ENCODE assay signal across 8 mouse cellular contexts in the genomic region with DNA sequence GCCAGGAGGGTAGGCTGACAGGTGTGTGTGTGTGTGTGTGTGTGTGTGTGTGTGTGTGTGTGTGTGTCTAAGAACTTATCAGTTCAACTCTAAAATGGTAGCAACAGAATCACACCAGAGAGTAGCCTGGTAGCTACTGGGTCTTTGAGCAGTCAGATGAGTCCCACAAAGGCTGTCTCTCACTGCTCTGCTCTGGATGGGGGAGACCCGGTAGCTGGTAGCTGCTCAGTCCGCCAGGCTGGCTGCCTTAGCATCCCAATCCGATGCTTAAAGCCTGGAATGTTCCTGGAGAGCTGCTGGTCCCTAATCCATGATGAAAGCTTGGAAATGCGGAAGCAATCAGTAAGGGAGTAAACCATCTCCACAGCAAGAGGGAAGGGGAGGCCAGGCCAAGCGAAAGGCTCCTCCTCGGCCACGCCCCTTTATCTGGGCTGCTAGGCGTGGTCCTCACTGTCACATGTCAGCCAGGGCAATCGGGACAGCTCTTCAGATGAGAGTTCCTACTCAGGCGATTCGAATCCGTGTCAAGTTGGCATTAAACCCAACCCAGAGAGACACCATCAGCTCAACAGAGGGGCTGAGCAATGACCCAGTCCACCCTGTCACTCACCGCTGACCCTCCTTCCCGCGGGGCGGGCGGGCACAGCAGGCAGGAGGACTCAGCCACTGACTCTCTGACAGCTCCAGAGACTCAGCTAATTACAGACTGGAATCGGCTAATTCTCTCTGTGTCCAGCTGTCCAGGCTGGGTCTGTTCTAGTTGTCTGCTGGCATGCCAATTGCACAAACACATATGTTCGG. TPM values are rescaled to one million over a fixed set of nuclear protein-coding genes. Genes with fewer than 3 reads are reported as not detected.
DNase-seq lines count a peak whose midpoint lies in the region; ATAC-seq lines count a peak whose summit lies in the region.

No protein-coding gene starts in this region.

- peak; percentile 27; the same call in 1 of the 2 replicates for ATAC-seq in embryonic facial prominence, embryonic 13.5 days (ENCODE audit: insufficient number of reproducible peaks, insufficient read depth, low FRiP score, low TSS enrichment, low read depth)
- ATAC-seq in heart, embryonic 11.5 days (replicated peaks; ENCODE audit: insufficient number of reproducible peaks, low FRiP score, low TSS enrichment), result peak; percentile 72
- ATAC-seq in kidney, embryonic 15.5 days (replicated peaks; ENCODE audit: low FRiP score), result peak; percentile 77

- intact Hi-C loops in left cerebral cortex, postnatal 4 days (cut with DNase I), result no loop called here
- intact Hi-C loops in left cerebral cortex, postnatal 25 days (cut with DNase I), result no loop called here

- peak overlapping the region; percentile 53 for H3K4me2 ChIP-seq in embryonic facial prominence, embryonic 13.5 days
- H3K4me2 ChIP-seq in heart, embryonic 11.5 days, result peak overlapping the region; percentile 63
- H3K4me2 ChIP-seq in kidney, embryonic 15.5 days, result peak overlapping the region; percentile 57

- no peak overlapping the region for H3K9ac ChIP-seq in embryonic facial prominence, embryonic 13.5 days
- peak overlapping the region; percentile 43; the same call in 1 of the 2 replicates for H3K9ac ChIP-seq in heart, embryonic 11.5 days (ENCODE audit: low read depth, low read length)
- H3K9ac ChIP-seq in kidney, embryonic 15.5 days, result no peak overlapping the region

- peaks cover 10% of the 10 kb centered on the region; the same call in 1 of the 2 replicates for H3K27me3 ChIP-seq in embryonic facial prominence, embryonic 13.5 days
- H3K27me3 ChIP-seq in heart, embryonic 11.5 days (ENCODE audit: control insufficient read depth, insufficient read depth, low read length), result peaks cover 4% of the 10 kb centered on the region; the same call in 1 of the 2 replicates
- no peaks in the 10 kb centered on the region for H3K27me3 ChIP-seq in kidney, embryonic 15.5 days

- peak overlapping the region; percentile 31 for H3K4me3 ChIP-seq in embryonic facial prominence, embryonic 13.5 days
- H3K4me3 ChIP-seq in heart, embryonic 11.5 days (ENCODE audit: low read depth, low read length), result peak overlapping the region; percentile 33
- H3K4me3 ChIP-seq in kidney, embryonic 15.5 days (replicated peaks), result peak overlapping the region; percentile 32

- peak; percentile 28 for DNase-seq in left cerebral cortex, postnatal 4 days
- no peak for DNase-seq in left cerebral cortex, postnatal 25 days (ENCODE audit: low spot score in 2 of 2)
- peak; percentile 69 for DNase-seq in lung, postnatal 14 days
- peak; percentile 39 for DNase-seq in skeletal muscle tissue, adult 2 months (ENCODE audit: low read depth, low spot score)
- no peak for DNase-seq in frontal cortex, postnatal 36 days (ENCODE audit: low spot score in 2 of 2)

- WGBS in embryonic facial prominence, embryonic 13.5 days, result 5% methylated on average over 19 of the region's 19 CpGs
- 6% methylated on average over 19 of the region's 19 CpGs for WGBS in heart, embryonic 11.5 days (ENCODE audit: insufficient replicate concordance)
- 8% methylated on average over 19 of the region's 19 CpGs for WGBS in kidney, embryonic 15.5 days

- H3K36me3 ChIP-seq in embryonic facial prominence, embryonic 13.5 days, result no peaks in the 10 kb centered on the region
- no peaks in the 10 kb centered on the region for H3K36me3 ChIP-seq in heart, embryonic 11.5 days (ENCODE audit: control insufficient read depth, insufficient read depth, low read length)
- H3K36me3 ChIP-seq in kidney, embryonic 15.5 days, result no peaks in the 10 kb centered on the region

- H3K9me3 ChIP-seq in embryonic facial prominence, embryonic 13.5 days, result no peaks in the 10 kb centered on the region
- no peaks in the 10 kb centered on the region for H3K9me3 ChIP-seq in heart, embryonic 11.5 days (replicated peaks; ENCODE audit: control insufficient read depth, low read length)
- H3K9me3 ChIP-seq in kidney, embryonic 15.5 days (replicated peaks), result no peaks in the 10 kb centered on the region

- no peak overlapping the region for H3K27ac ChIP-seq in embryonic facial prominence, embryonic 13.5 days
- no peak overlapping the region for H3K27ac ChIP-seq in heart, embryonic 11.5 days (ENCODE audit: low read depth, low read length)
- H3K27ac ChIP-seq in kidney, embryonic 15.5 days, result no peak overlapping the region

- peaks cover 22% of the 10 kb centered on the region for H3K4me1 ChIP-seq in embryonic facial prominence, embryonic 13.5 days
- H3K4me1 ChIP-seq in heart, embryonic 11.5 days (ENCODE audit: control insufficient read depth, insufficient read depth, low read length), result peaks cover 7% of the 10 kb centered on the region; the same call in 1 of the 2 replicates
- H3K4me1 ChIP-seq in kidney, embryonic 15.5 days, result peaks cover 17% of the 10 kb centered on the region

RNA-seq across cellular contexts. Expression of a gene that starts 29.9 kb away (rescaled TPM):
- total RNA-seq in left cerebral cortex, postnatal 4 days (2021), result 1 to 10 TPM; 1.6 to 1.9 TPM
- total RNA-seq in left cerebral cortex, postnatal 25 days (2021), result 1 to 10 TPM; 1.2 to 1.3 TPM
- polyA plus RNA-seq in embryonic facial prominence, embryonic 13.5 days (2015; fragmentation: Nextera tagmentation; extraction: Ambion mirVana), result 15.9 and 18.5 TPM in 2 replicates
- polyA plus RNA-seq in heart, embryonic 11.5 days (2014; fragmentation: Nextera tagmentation; extraction: Ambion mirVana), result 4.2 and 5.3 TPM in 2 replicates
- polyA plus RNA-seq in kidney, embryonic 15.5 days (2015; fragmentation: Nextera tagmentation; extraction: Ambion mirVana), result 33.2 and 34.6 TPM in 2 replicates

Comparison
In these comparisons a context has a peak if more than half of its experiments do, and no peak if none do; other contexts are left out.
1. DNase-seq: peak in left cerebral cortex, postnatal 4 days (single experiment), lung, postnatal 14 days (single experiment) and skeletal muscle tissue, adult 2 months (single experiment); none in left cerebral cortex, postnatal 25 days (0 of 2) and frontal cortex, postnatal 36 days (0 of 2).
2. ATAC-seq: peak in every context shown above with its lines; median percentile 77 in kidney, embryonic 15.5 days; 72 in heart, embryonic 11.5 days; 27 in embryonic facial prominence, embryonic 13.5 days.
3. Peak in every context shown above with its lines, with median percentiles within 50 percentile points of each other: H3K4me2 ChIP-seq and H3K4me3 ChIP-seq.